Mouse (Mus musculus) Patski (cell line): Measurements from ENCODE around the gene Lnx1. TPM values are rescaled to one million over a fixed set of nuclear protein-coding genes. Genes with fewer than 3 reads are reported as not detected.

ENCODE experiments used
- ATAC-seq: fragments of 100-300 bp; one replicate; pipeline ENCODE4 v1.8.0; 2021
- CTCF ChIA-PET: fragments of 350-600 bp; sonication (Branson Sonifier 250); formaldehyde crosslinking; loops from one replicate; lab custom pipeline; 2022; ENCODE audit warnings: inconsistent platforms; lab: Charles Lee
- POLR2A ChIA-PET: fragments of 350-600 bp; sonication (Branson Sonifier 250); formaldehyde crosslinking; loops from one replicate; lab custom pipeline; 2022; ENCODE audit warnings: antibody characterized with exemption, inconsistent platforms; lab: Charles Lee
- DNase-seq: peaks from one replicate; pipeline ENCODE4 v3.0.0-alpha.2; 2011; ENCODE audit warnings: low read depth, low spot score
- H3K27me3 ChIP-seq: fragments of 371-371 bp; one replicate; pipeline ENCODE4 v1.5.1; 2021
- CTCF ChIP-seq: fragments of 100-300 bp; IDR thresholded peaks from one replicate; pipeline ENCODE4 v1.5.1; 2021
- in situ Hi-C: fragments of 300-500 bp; cut with MboI; formaldehyde crosslinking; loops from 3 replicates; pipeline ENCODE4 v1.11.1; 2018; ENCODE audit warnings: low pct_unique_long_range_greater_than_20kb, mixed read lengths
- polyA plus RNA-seq: library from polyadenylated mRNA; unstranded; gene quantifications from one replicate; pipeline ENCODE4 v1.2.3, GENCODE M21; 2021

The Lnx1 gene
- polyA plus RNA-seq, 1 experiment from 2014 or later: 0.09 TPM

DNA sequence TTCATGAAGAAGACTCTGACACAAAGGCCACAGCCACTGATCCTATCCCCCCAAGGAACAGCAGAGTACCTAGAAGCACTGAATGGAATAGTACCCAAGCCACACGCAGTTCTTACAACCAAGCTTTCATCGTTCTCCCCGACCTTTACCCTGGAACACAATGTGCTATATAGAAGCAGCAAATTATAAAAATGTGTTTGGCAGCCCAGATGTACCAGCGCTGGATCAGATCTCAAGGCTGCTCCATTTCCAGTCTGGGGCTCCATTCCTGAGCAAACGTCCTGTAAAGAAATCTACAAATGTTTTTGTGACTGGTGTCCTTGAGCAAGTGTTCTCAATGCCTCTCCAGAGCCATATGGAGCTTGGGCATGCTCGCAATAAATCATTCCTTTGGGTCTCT is 44.8 kb downstream of the Lnx1 start:
- ATAC-seq (no peak), DNase-seq (no peak)
- TF ChIP-seq CTCF: no peak
- ChIA-PET POLR2A (no interaction called here), CTCF (interaction anchor here (3.4 kb wide), 1 partner anchor 16 kb away, joined by 9 read pairs; no protein-coding TSS in a partner anchor)
- in situ Hi-C loops: no loop called here
- H3K27me3 ChIP-seq: no peaks in the 10 kb centered on the region

GRCm38 (mm10) chr5:74656410-74656809 is 46.3 kb downstream of the Lnx1 start:
- no peaks in the 10 kb centered on the region for H3K27me3 ChIP-seq
- DNase-seq: no peak
- in situ Hi-C loops: no loop called here
- POLR2A ChIA-PET: no interaction called here
- no peak for ATAC-seq
- CTCF ChIA-PET: interaction anchor here (0.9 kb wide), 1 partner anchor 12 kb away, joined by 4 read pairs; no protein-coding TSS in a partner anchor
- no peak for TF ChIP-seq CTCF

GRCm38 (mm10) chr5:74654527-74654926 is 48.2 kb downstream of the Lnx1 start:
- DNase-seq (no peak), ATAC-seq (no peak)
- in situ Hi-C loops: no loop called here
- no peaks in the 10 kb centered on the region for H3K27me3 ChIP-seq
- TF ChIP-seq CTCF: no peak
- CTCF ChIA-PET: interaction anchor here (0.7 to 1.3 kb wide), 2 partner anchors 12 to 16 kb away, joined by 3 read pairs; no protein-coding TSS in a partner anchor
- POLR2A ChIA-PET: no interaction called here

GRCm38 (mm10) chr5:74653766-74654165 is 48.9 kb downstream of the Lnx1 start:
- CTCF ChIA-PET: no interaction called here
- DNase-seq (no peak), ATAC-seq (no peak)
- in situ Hi-C loops: no loop called here
- POLR2A ChIA-PET: no interaction called here
- H3K27me3 ChIP-seq: no peaks in the 10 kb centered on the region
- no peak for TF ChIP-seq CTCF

GRCm38 (mm10) chr5:74649122-74649521 is 53.6 kb downstream of the Lnx1 start:
- DNase-seq (no peak), ATAC-seq (no peak)
- CTCF ChIA-PET: interaction anchor here (0.8 kb wide), 1 partner anchor 9 kb away, joined by 3 read pairs; no protein-coding TSS in a partner anchor
- in situ Hi-C loops: loop anchor here (25.0 kb wide), 1 partner anchor 288 kb away; no protein-coding TSS in a partner anchor
- no peak for TF ChIP-seq CTCF
- POLR2A ChIA-PET: no interaction called here
- no peaks in the 10 kb centered on the region for H3K27me3 ChIP-seq

DNA sequence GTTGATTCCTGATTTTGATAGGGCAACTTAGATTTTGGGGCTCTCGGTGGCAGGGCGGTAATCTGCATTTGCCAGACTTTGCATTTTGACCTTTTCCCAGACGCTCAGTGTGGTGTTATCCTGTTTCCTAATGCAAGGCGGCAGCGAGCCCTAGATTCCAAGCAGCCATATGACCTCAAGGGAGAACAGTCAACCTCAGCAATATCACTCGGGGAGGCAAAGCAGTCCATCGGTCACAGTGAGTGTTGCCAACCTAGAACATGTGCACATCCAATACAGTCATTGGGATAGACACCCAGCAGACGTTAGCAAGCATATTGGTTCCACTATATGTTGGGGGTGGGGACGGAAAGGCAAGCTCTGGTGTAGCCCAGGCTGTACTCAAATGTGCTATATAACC is 54.5 kb downstream of the Lnx1 start:
- ChIA-PET CTCF (no interaction called here), POLR2A (no interaction called here)
- ATAC-seq (no peak), DNase-seq (no peak)
- no peak for TF ChIP-seq CTCF
- no peaks in the 10 kb centered on the region for H3K27me3 ChIP-seq
- in situ Hi-C loops: loop anchor here (25.0 kb wide), 1 partner anchor 289 kb away; no protein-coding TSS in a partner anchor

- in situ Hi-C loops: loop anchor here (25.0 kb wide), 1 partner anchor 290 kb away; no protein-coding TSS in a partner anchor
- no peak for TF ChIP-seq CTCF
- ChIA-PET CTCF (no interaction called here), POLR2A (no interaction called here)
- no peaks in the 10 kb centered on the region for H3K27me3 ChIP-seq
- ATAC-seq: no peak
- DNase-seq: no peak
These were observed 55.1 kb downstream of the Lnx1 start for GRCm38 (mm10) chr5:74647584-74647984.

DNA sequence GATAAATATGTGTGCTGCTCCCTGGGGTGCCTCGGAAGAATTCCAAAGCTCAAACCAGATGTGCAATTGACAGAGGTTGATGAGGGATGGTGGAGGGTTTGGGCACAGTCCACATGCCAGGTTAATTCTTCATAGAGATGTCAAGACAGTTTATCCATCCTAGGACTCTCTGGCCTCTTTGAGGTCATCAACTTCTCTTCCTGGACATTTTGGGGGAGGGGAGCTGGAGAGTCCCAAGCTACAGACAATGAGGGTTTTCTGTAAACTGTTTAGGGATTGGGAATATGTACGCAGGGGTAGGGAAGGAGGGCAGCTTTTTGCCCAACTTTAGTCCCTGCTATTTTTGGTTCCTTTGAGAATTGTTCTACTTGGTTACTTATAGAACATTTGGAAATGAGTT is 60.4 kb downstream of the Lnx1 start:
- in situ Hi-C loops: loop anchor here (25.0 kb wide), 1 partner anchor 295 kb away; no protein-coding TSS in a partner anchor
- POLR2A ChIA-PET: no interaction called here
- no peak for TF ChIP-seq CTCF
- H3K27me3 ChIP-seq: no peaks in the 10 kb centered on the region
- CTCF ChIA-PET: interaction anchor here (1.3 to 2.8 kb wide), 12 partner anchors 10 to 513 kb away, joined by 3 to 15 read pairs (median 7); no protein-coding TSS in a partner anchor
- no peak for ATAC-seq
- DNase-seq: no peak

DNA sequence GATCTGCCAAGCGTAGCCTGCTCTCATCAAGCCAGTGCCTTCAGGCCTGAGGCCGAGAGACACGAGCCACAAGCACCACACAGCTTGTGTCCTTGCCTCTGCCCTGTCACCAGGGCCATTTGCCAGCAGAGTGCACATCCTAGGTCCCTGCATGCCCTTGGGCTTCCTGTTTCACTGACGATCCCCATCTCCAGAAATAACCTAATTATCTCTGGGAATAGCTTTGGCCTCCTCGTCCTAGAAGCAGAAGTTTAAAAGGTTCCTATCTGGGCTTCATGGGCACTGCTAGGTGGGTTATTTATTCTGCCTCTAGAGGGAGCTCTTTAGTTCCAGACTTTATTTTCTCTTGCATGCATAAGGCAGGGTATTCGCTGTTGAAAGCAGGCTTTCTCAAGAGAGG is 61.7 kb downstream of the Lnx1 start:
- POLR2A ChIA-PET: interaction anchor here (1.2 to 2.0 kb wide), 2 partner anchors 128 to 150 kb away, joined by 3 to 5 read pairs; no protein-coding TSS in a partner anchor
- ATAC-seq (peak; percentile 88), DNase-seq (no peak)
- H3K27me3 ChIP-seq: no peaks in the 10 kb centered on the region
- peak; percentile 80 for TF ChIP-seq CTCF
- in situ Hi-C loops: loop anchor here (25.0 kb wide), 1 partner anchor 296 kb away; no protein-coding TSS in a partner anchor
- CTCF ChIA-PET: interaction anchor here (0.6 to 2.8 kb wide), 43 partner anchors 8 to 515 kb away, joined by 3 to 15 read pairs (median 5); no protein-coding TSS in a partner anchor

DNA sequence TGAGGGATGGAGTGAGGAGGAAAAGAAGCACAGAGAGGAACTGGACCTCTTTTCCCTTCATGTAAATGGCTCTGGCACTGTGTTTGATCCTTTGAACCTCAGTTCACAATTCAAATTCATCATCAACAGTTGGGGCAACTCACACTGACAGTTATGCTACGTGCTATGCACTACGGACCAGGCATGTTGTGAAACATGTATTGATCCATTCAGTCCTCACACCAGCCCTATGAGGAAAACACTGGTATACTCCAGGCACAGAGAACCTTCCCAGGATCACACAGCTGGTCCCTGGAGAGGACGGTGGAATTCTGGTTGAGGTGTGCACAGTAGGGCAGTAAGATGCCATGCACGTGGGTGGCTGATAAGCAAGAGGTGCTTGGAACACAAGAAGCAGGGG is 62.2 kb downstream of the Lnx1 start:
- CTCF ChIA-PET: interaction anchor here (0.6 to 2.8 kb wide), 34 partner anchors 8 to 515 kb away, joined by 3 to 15 read pairs (median 5); no protein-coding TSS in a partner anchor
- no peaks in the 10 kb centered on the region for H3K27me3 ChIP-seq
- POLR2A ChIA-PET: interaction anchor here (1.1 to 2.0 kb wide), 3 partner anchors 128 to 224 kb away, joined by 3 to 5 read pairs (median 4); no protein-coding TSS in a partner anchor
- DNase-seq (no peak), ATAC-seq (peak; percentile 6)
- in situ Hi-C loops: loop anchor here (25.0 kb wide), 1 partner anchor 297 kb away; no protein-coding TSS in a partner anchor
- TF ChIP-seq CTCF: no peak

DNA sequence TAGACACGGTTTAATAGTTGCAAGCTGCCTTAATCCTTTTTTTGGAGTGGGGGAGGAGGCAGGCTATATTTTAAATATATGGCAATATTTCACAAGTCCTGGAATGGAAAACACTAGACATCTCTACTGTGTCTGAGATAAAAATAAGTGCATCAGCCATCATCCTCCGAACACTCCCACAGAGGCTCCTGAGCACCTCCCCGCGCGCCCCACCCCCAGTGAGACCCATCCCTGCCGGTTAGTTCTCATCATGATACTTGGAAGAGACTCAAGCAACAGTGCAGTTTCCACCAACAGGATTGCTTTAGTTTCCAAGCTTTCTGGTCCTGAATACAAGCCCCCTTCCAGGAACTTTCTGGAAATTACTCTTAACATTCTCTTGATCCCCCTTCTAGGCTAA is 63.2 kb downstream of the Lnx1 start:
- H3K27me3 ChIP-seq: no peaks in the 10 kb centered on the region
- in situ Hi-C loops: loop anchor here (5.0 to 25.0 kb wide), 2 partner anchors 298 to 508 kb away; no protein-coding TSS in a partner anchor
- TF ChIP-seq CTCF: no peak
- POLR2A ChIA-PET: interaction anchor here (0.7 to 1.2 kb wide), 3 partner anchors 65 to 225 kb away, joined by 3 to 4 read pairs (median 3); no protein-coding TSS in a partner anchor
- no peak for DNase-seq
- CTCF ChIA-PET: interaction anchor here (0.9 to 2.8 kb wide), 3 partner anchors 9 to 517 kb away, joined by 3 to 15 read pairs (median 3); no protein-coding TSS in a partner anchor
- no peak for ATAC-seq
